Mouse (Mus musculus): Measurements from ENCODE around the gene Mt2. TPM values are rescaled to one million over a fixed set of nuclear protein-coding genes. Genes with fewer than 3 reads are reported as not detected.
"Not testable (repeated sequence)": the region's sequence is repeated elsewhere in the genome, so short reads cannot be mapped to it uniquely, and the experiment has no call there.

Gene Mt2
- polyA plus RNA-seq, 1 experiment from 2014 or later, result 36.5 TPM

DNA sequence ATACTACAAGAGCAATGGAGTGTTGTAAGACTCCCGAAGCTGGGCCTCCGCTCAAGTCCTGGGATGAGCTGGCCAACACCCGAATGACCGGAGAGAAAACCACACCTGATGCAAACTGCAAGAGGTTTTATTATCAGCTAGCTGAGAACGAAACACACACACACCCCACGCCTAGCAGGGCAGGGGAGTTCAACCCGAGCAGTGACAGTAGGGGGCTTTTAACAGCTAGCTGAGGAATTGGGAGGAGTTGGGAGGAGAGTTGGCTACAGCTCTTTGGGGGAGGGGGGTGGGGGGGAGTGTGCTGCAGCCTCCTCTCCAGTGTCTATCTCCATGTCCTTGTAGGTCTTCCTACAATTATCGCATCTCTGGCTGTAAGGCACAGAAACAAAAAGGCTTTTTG, 6.7 kb upstream of the Mt2 start:
- H3K4me1 ChIP-seq (replicated peaks; ENCODE audit: control insufficient read depth, insufficient read depth, low read length); H3K4me3 ChIP-seq (ENCODE audit: low read depth, low read length); H3K27me3 ChIP-seq (ENCODE audit: control insufficient read depth, insufficient read depth, low read length); H3K27ac ChIP-seq (ENCODE audit: low read depth, low read length); H3K4me2 ChIP-seq (ENCODE audit: low read depth, low read length, severe bottlenecking); H3K36me3 ChIP-seq (ENCODE audit: control insufficient read depth, insufficient read depth, low read length); H3K9ac ChIP-seq (ENCODE audit: low read length); ATAC-seq (replicated peaks; ENCODE audit: low FRiP score); H3K9me3 ChIP-seq (ENCODE audit: control insufficient read depth, low read length); DNase-seq (ENCODE audit: low spot score): not testable (repeated sequence)
- 71% methylated on average over 8 of the region's 8 CpGs for WGBS

DNA sequence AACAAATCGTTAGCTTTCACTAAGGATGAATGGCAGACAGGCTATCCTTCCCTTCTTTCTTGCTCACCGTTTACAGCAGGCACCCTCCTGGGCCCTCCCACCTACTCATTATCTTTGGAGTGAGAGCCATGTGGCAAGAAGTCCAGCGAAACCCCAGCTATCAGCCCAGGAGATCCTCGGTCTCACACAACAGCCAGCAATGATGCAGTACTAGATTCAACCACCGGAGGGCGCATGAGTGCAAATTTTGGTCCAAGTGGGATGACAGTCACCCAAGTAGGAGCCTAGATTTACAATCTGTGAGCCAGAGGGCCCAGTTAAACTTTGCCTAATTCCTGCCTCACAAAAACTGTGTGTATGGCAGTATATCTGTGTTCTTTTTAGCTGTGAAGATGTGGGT, 5.2 kb upstream of the Mt2 start:
- Histone ChIP-seq H3K36me3 (ENCODE audit: control insufficient read depth, insufficient read depth, low read length) (no peaks in the 10 kb centered on the region), H3K27ac (ENCODE audit: low read depth, low read length) (no peak overlapping the region), H3K4me3 (ENCODE audit: low read depth, low read length) (no peak overlapping the region), H3K9ac (ENCODE audit: low read length) (no peak overlapping the region), H3K9me3 (ENCODE audit: control insufficient read depth, low read length) (no peaks in the 10 kb centered on the region), H3K4me2 (ENCODE audit: low read depth, low read length, severe bottlenecking) (no peak overlapping the region), H3K4me1 (replicated peaks; ENCODE audit: control insufficient read depth, insufficient read depth, low read length) (peaks cover 7% of the 10 kb centered on the region), H3K27me3 (ENCODE audit: control insufficient read depth, insufficient read depth, low read length) (peaks cover 18% of the 10 kb centered on the region)
- DNase-seq (ENCODE audit: low spot score) (peak; percentile 93), ATAC-seq (replicated peaks; ENCODE audit: low FRiP score) (peak; percentile 51; the same call in 1 of the 2 replicates)
- WGBS, result 4% methylated on average over 6 of the region's 6 CpGs

DNA sequence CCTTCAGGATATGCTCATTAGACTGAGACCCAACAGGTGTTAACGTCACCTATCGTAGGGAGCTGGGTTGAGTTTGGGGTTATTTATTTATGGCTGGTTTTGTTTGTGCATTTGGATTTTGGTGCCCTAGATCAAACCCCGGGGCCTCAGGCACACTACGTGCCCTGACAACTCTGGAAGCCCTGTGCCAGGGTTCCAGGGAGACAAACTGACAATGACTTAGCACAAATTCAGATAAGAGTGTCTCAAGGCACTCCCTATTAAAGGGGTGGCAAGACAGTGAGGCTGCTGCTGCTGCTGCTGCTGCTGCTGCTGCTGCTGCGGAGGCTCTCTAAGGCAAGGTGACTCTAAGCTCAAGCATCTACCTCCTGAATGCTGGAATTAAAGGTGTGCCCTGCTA, 2.9 kb upstream of the Mt2 start:
- peaks cover 39% of the 10 kb centered on the region for H3K27me3 ChIP-seq (ENCODE audit: control insufficient read depth, insufficient read depth, low read length)
- WGBS, result 90% methylated on average over 5 of the region's 5 CpGs
- no peak for ATAC-seq (replicated peaks; ENCODE audit: low FRiP score)

DNA sequence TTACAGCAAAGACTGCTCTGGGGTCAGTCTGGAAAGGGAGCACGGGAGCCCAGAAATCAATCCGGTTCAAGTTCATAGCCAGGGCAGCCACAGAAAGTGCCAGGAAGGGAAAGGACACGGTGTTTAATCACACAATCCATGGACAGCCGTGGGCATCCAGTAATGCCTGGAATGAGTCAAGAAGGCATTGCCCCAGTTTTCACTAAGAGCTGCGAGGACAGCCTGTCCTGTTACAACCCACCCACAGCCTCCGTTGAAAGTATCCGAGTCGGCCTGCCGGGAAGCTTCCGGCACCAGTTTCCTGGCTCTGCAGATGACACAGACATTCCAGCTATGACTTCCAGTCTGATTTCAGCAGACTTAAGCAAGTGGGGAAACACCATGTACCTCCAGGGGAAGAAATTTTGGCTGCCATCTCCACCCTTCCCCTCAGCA, 1.1 kb upstream of the Mt2 start:
- 53% methylated on average over 10 of the region's 10 CpGs for WGBS
- Histone ChIP-seq H3K4me1 (replicated peaks; ENCODE audit: control insufficient read depth, insufficient read depth, low read length) (peaks cover 15% of the 10 kb centered on the region), H3K4me3 (ENCODE audit: low read depth, low read length) (no peak overlapping the region), H3K27ac (ENCODE audit: low read depth, low read length) (no peak overlapping the region), H3K9ac (ENCODE audit: low read length) (no peak overlapping the region), H3K9me3 (ENCODE audit: control insufficient read depth, low read length) (no peaks in the 10 kb centered on the region), H3K36me3 (ENCODE audit: control insufficient read depth, insufficient read depth, low read length) (no peaks in the 10 kb centered on the region), H3K27me3 (ENCODE audit: control insufficient read depth, insufficient read depth, low read length) (peaks cover 44% of the 10 kb centered on the region), H3K4me2 (ENCODE audit: low read depth, low read length, severe bottlenecking) (no peak overlapping the region)
- no peak for ATAC-seq (replicated peaks; ENCODE audit: low FRiP score)
- DNase-seq (ENCODE audit: low spot score), result no peak

More for the DNA sequence above, 2.9 kb upstream of the Mt2 start:
- no peak for DNase-seq (ENCODE audit: low spot score)
- Histone ChIP-seq H3K27ac (ENCODE audit: low read depth, low read length) (no peak overlapping the region), H3K9ac (ENCODE audit: low read length) (no peak overlapping the region), H3K4me2 (ENCODE audit: low read depth, low read length, severe bottlenecking) (no peak overlapping the region), H3K36me3 (ENCODE audit: control insufficient read depth, insufficient read depth, low read length) (no peaks in the 10 kb centered on the region), H3K4me1 (replicated peaks; ENCODE audit: control insufficient read depth, insufficient read depth, low read length) (peaks cover 15% of the 10 kb centered on the region), H3K9me3 (ENCODE audit: control insufficient read depth, low read length) (no peaks in the 10 kb centered on the region), H3K4me3 (ENCODE audit: low read depth, low read length) (no peak overlapping the region)

DNA sequence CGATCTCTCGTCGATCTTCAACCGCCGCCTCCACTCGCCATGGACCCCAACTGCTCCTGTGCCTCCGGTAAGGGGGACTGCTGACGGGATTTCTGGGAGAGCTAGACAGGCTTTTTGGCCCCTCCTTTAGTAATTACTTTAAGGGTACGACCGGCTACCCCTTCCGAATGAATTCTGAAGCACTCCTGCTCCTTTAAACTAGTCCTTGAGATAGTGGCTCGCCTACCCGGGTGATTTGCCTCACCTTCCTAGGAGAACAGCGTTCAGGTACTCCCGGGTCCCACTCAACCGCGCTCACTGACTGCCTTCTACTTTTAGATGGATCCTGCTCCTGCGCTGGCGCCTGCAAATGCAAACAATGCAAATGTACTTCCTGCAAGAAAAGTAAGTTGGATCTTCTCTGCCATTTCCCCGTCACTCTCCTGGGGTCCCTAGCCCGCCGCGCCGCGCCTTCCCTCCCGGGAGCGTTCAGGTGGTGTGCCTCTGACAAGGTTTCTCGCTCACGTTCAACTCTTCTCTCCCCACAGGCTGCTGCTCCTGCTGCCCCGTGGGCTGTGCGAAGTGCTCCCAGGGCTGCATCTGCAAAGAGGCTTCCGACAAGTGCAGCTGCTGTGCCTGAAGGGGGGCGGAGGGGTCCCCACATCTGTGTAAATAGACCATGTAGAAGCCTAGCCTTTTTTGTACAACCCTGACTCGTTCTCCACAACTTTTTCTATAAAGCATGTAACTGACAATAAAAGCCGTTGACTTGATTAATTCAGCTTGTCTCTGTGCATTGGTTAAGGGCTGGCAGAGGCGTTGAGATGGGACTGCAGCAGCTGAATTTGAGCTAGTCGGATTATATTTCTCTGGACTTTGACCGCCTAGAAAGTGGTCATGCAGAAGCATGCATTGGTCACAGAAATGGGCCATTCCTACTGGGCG, 607 bp downstream of the Mt2 start:
- Histone ChIP-seq H3K4me2 (ENCODE audit: low read depth, low read length, severe bottlenecking) (peak overlapping the region; percentile 92), H3K9me3 (ENCODE audit: control insufficient read depth, low read length) (no peaks in the 10 kb centered on the region), H3K9ac (ENCODE audit: low read length) (peak overlapping the region; percentile 55), H3K4me3 (ENCODE audit: low read depth, low read length) (peak overlapping the region; percentile 45), H3K27me3 (ENCODE audit: control insufficient read depth, insufficient read depth, low read length) (peaks cover 54% of the 10 kb centered on the region), H3K27ac (ENCODE audit: low read depth, low read length) (no peak overlapping the region), H3K36me3 (ENCODE audit: control insufficient read depth, insufficient read depth, low read length) (no peaks in the 10 kb centered on the region), H3K4me1 (replicated peaks; ENCODE audit: control insufficient read depth, insufficient read depth, low read length) (peaks cover 15% of the 10 kb centered on the region)
- 1% methylated on average over 39 of the region's 39 CpGs for WGBS
- peak; percentile 16; the same call in 1 of the 2 replicates for ATAC-seq (replicated peaks; ENCODE audit: low FRiP score)
- DNase-seq (ENCODE audit: low spot score), result peak; percentile 68

DNA sequence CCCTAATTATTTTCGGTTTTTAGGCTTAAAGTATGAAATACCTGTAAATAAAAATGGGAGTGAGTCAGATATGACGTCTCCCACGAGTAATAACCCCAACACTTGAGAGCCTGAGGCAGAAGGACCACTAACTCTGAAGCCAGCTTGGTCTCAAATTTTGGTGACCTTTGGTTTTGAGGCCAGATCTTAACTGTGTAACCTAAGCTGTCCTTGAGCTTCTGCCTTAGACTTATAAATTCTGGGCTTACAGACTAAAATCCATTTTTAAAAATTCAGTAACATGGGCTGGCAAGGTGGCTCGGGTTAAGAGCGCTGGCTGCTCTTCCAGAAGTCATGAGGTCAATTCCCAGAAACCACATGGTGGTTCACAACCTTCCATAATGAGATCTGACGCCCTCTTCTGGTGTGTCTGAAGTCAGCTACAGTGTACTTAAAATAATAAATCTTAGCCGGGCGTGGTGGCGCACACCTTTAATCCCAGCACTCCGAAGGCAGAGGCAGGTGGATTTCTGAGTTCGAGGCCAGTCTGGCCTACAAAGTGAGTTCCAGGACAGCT, 1.5 kb downstream of the Mt2 start:
- Histone ChIP-seq H3K36me3 (ENCODE audit: control insufficient read depth, insufficient read depth, low read length) (no peaks in the 10 kb centered on the region), H3K4me3 (ENCODE audit: low read depth, low read length) (no peak overlapping the region), H3K27me3 (ENCODE audit: control insufficient read depth, insufficient read depth, low read length) (peaks cover 62% of the 10 kb centered on the region), H3K4me1 (replicated peaks; ENCODE audit: control insufficient read depth, insufficient read depth, low read length) (peaks cover 18% of the 10 kb centered on the region), H3K9ac (ENCODE audit: low read length) (no peak overlapping the region), H3K9me3 (ENCODE audit: control insufficient read depth, low read length) (no peaks in the 10 kb centered on the region), H3K27ac (ENCODE audit: low read depth, low read length) (no peak overlapping the region), H3K4me2 (ENCODE audit: low read depth, low read length, severe bottlenecking) (no peak overlapping the region)
- WGBS, result 46% methylated on average over 11 of the region's 11 CpGs
- DNase-seq (ENCODE audit: low spot score) (no peak), ATAC-seq (replicated peaks; ENCODE audit: low FRiP score) (no peak)

DNA sequence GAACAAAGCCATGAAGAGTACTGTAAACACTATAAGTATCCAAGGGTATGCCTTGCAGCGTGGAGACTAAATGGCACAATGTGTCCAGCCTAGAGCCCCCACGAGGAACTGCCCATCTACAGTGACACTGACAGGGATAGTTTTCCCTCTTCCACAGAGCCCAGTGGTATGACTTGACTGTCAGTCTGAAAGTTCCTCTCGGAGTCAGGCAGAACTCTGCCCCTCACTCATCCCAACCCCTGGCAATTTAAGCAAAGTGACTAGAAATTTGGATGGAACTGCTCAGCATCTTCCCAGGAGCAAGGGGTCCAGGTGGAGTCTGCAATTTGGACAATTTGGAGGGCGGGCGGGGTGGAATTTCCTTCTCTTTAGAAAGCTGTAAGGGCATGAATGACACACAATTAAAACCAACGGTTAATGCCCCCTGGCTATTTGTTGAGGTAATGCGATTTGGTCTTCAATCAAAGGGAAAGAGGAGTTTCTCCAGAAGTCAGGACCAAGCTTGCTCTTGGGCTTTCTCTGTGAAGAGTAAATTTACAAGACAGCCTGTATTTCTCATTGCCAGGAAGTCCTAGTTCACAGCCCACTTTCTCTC, 2.3 kb downstream of the Mt2 start:
- H3K4me1 ChIP-seq (replicated peaks; ENCODE audit: control insufficient read depth, insufficient read depth, low read length), result peaks cover 24% of the 10 kb centered on the region
- ATAC-seq (replicated peaks; ENCODE audit: low FRiP score), result no peak
- DNase-seq (ENCODE audit: low spot score), result no peak

DNA sequence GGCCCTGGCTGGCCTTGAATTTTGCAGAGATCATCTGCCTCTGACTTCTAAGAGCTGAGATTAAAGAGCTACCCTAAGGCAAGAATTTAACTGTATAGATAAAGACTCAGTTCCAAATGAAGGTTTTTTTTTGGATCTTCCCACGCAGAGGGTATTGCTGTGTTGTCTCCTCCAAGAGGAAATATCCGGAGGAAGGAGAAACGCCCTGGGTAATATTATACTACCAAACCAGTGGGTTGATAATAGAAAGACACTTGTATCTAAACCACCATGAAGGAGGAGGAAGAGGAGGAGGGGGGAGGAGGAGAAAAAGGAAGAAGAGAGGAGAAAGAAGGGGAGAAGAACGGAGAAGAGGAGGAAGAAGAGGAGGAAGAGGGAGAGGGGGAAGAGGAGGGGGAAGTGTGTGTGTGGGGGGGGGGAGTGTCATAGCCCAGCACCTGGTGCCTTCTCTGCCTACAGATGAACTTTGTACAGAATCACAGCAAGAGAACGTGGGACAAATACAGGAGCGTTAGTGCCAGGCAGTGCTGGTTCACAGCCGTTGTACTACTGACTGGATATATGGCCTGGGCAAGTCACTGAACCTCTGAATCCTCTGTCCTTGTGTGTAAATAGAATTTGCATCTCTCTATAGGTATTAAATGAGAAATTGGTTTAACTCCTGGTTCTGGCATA, 5.4 kb downstream of the Mt2 start:
- DNase-seq (ENCODE audit: low spot score), result no peak
- H3K4me3 ChIP-seq (ENCODE audit: low read depth, low read length), result no peak overlapping the region
- H3K36me3 ChIP-seq (ENCODE audit: control insufficient read depth, insufficient read depth, low read length), result no peaks in the 10 kb centered on the region
- no peaks in the 10 kb centered on the region for H3K9me3 ChIP-seq (ENCODE audit: control insufficient read depth, low read length)
- peaks cover 19% of the 10 kb centered on the region for H3K4me1 ChIP-seq (replicated peaks; ENCODE audit: control insufficient read depth, insufficient read depth, low read length)
- peaks cover 69% of the 10 kb centered on the region for H3K27me3 ChIP-seq (ENCODE audit: control insufficient read depth, insufficient read depth, low read length)
- H3K9ac ChIP-seq (ENCODE audit: low read length), result no peak overlapping the region
- H3K27ac ChIP-seq (ENCODE audit: low read depth, low read length), result no peak overlapping the region
- WGBS, result 65% methylated on average over 7 of the region's 7 CpGs
- H3K4me2 ChIP-seq (ENCODE audit: low read depth, low read length, severe bottlenecking), result no peak overlapping the region
- no peak for ATAC-seq (replicated peaks; ENCODE audit: low FRiP score)

More for the DNA sequence above, 2.3 kb downstream of the Mt2 start:
- no peak overlapping the region for H3K4me3 ChIP-seq (ENCODE audit: low read depth, low read length)
- no peak overlapping the region for H3K27ac ChIP-seq (ENCODE audit: low read depth, low read length)
- H3K9ac ChIP-seq (ENCODE audit: low read length), result no peak overlapping the region
- WGBS, result 21% methylated on average over 7 of the region's 7 CpGs
- no peaks in the 10 kb centered on the region for H3K36me3 ChIP-seq (ENCODE audit: control insufficient read depth, insufficient read depth, low read length)
- peaks cover 70% of the 10 kb centered on the region for H3K27me3 ChIP-seq (ENCODE audit: control insufficient read depth, insufficient read depth, low read length)
- no peak overlapping the region for H3K4me2 ChIP-seq (ENCODE audit: low read depth, low read length, severe bottlenecking)
- no peaks in the 10 kb centered on the region for H3K9me3 ChIP-seq (ENCODE audit: control insufficient read depth, low read length)
